9 mouse cellular contexts compared by ENCODE assay signal in genomic region chr7:128860141-128860540, GRCm38 (mm10).
DNase-seq lines count a peak whose midpoint lies in the region; ATAC-seq lines count a peak whose summit lies in the region.
"Had no signal": no experiment of that assay in that cellular context is flagged by ENCODE, and none has a peak within 500 bp of the region (broad histone marks: within the 10 kb centered on the region; RNA-seq: fewer than 3 reads in every experiment).

No protein-coding gene starts in this region.

- H3K9me3 ChIP-seq in embryonic facial prominence, embryonic 15.5 days (replicated peaks) = no peaks in the 10 kb centered on the region
- H3K9me3 ChIP-seq: midbrain, embryonic 12.5 days had no signal

- intact Hi-C loops in heart, postnatal 36 days (cut with DNase I) = loop anchor here (2.0 to 5.0 kb wide), 2 partner anchors 447 to 647 kb away; no protein-coding TSS in a partner anchor

- no peak overlapping the region for H3K9ac ChIP-seq in embryonic facial prominence, embryonic 15.5 days
- H3K9ac ChIP-seq: midbrain, embryonic 12.5 days had no signal

- H3K4me2 ChIP-seq in embryonic facial prominence, embryonic 15.5 days (replicated peaks) = no peak overlapping the region
- H3K4me2 ChIP-seq: midbrain, embryonic 12.5 days had no signal

- no peak overlapping the region for H3K27ac ChIP-seq in embryonic facial prominence, embryonic 15.5 days (replicated peaks)
- H3K27ac ChIP-seq: midbrain, embryonic 12.5 days had no signal

- no peak for ATAC-seq in CD4-positive, CD25-positive, alpha-beta regulatory T cell, adult 4 months
- ATAC-seq in embryonic facial prominence, embryonic 15.5 days (ENCODE audit: insufficient number of reproducible peaks, low FRiP score, low TSS enrichment, low read depth) = peak; percentile 29; the same call in 1 of the 2 replicates
- peak; percentile 90 for ATAC-seq in megakaryocyte progenitor cell, adult 5-6 weeks (replicated peaks; ENCODE audit: poor library complexity)

- no peaks in the 10 kb centered on the region for H3K36me3 ChIP-seq in embryonic facial prominence, embryonic 15.5 days
- H3K36me3 ChIP-seq: midbrain, embryonic 12.5 days had no signal

- H3K4me1 ChIP-seq in embryonic facial prominence, embryonic 15.5 days = no peaks in the 10 kb centered on the region
- H3K4me1 ChIP-seq: midbrain, embryonic 12.5 days had no signal

- H3K4me3 ChIP-seq in embryonic facial prominence, embryonic 15.5 days (replicated peaks) = no peak overlapping the region
- H3K4me3 ChIP-seq: midbrain, embryonic 12.5 days had no signal

- DNase-seq in CD4-positive, CD25-positive, alpha-beta regulatory T cell, adult 2 months (ENCODE audit: low read depth, low spot score) = peak; percentile 70
- DNase-seq in adrenal gland, postnatal 36 days = peak; percentile 65 to 71
- DNase-seq in heart, postnatal 36 days = peak; percentile 40 to 60
- peak; percentile 14 for DNase-seq in left cerebral cortex, adult 11 months (ENCODE audit: low spot score)
- DNase-seq in spleen, postnatal 4 days (ENCODE audit: low spot score in 2 of 2) = peak; percentile 29 to 80

- no peaks in the 10 kb centered on the region for H3K27me3 ChIP-seq in embryonic facial prominence, embryonic 15.5 days
- H3K27me3 ChIP-seq: midbrain, embryonic 12.5 days had no signal

- WGBS in embryonic facial prominence, embryonic 15.5 days = 7% methylated on average over 3 of the region's 3 CpGs

Comparison
In these comparisons a context has a peak if more than half of its experiments do, and no peak if none do; other contexts are left out.
1. DNase-seq: peak in every context shown above with its lines; median percentile 70 in CD4-positive, CD25-positive, alpha-beta regulatory T cell, adult 2 months; 68 in adrenal gland, postnatal 36 days; 54 in spleen, postnatal 4 days; 50 in heart, postnatal 36 days; 14 in left cerebral cortex, adult 11 months.